Mouse (Mus musculus) adipocyte (in vitro differentiated cells): ENCODE measurements at regions not wholly inside any gene's neighbourhood (a gene's known extent, or its start where the extent isn't known, plus 50 kb on each side); places are given as distances from the start of the nearest gene placed in this dataset.

ENCODE experiments used
- DNase-seq: peaks from one replicate; pipeline ENCODE4 v3.0.0-alpha.2; 2016; ENCODE audit warnings: low spot score

DNA sequence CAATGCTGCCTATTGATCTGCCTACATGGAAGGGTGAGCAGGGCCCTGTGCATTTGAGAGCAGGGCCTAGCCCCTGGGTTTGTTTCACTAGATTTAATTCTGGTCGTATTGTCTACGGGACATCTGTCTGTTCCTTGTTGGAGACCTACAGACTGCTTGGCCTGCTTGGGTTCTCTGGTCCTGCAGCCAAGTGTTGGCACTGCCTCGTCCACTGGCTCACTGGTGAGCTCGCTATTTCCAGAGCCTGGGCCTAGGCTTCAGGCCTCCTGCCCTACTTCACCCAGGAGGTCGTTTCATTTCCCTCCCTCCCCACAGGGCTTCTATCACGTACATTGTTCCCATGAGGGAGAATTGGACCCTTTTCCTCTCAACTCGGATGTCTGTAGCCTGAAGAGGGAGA is 62.2 kb upstream of the Blcap start:
- DNase-seq, result peak; percentile 52

DNA sequence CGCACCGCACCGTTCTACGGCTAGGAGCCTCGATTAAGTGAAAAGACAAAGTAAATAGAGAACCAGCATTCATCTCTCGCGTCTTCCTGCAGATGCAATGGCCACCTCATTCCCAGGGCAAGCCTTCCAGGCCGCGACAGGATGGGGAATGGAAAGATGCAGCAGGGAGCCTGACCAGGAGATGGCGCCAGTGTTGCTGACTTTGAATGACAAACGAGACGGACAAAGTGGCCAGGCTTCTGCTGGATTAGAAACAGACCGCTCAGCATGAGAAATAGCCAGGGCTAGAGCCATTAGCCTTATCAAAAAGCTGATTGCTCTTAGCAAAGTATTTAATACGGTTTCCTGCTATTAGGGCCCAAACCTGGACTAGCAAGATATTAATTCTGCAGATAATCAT is 64.6 kb upstream of the Blcap start:
- DNase-seq, result peak; percentile 95

DNA sequence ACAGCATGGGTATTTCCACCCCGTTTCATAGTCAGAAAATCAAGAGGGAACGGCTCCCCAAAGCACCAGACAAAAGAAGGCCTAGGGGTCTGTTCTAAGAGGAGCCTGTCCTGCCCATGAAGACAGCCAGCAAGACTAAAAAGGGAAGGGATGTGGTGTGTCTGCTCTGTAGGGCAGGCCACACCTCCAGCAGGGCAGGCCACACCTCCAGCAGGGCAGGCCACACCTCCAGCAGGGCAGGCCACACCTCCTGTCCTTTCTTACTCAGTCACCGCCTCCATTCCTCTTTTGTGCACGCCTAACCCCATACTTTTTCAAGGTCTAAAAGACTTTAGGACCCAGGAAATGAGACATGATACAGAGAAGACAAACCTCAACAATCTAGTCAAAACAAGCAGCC is 69.8 kb upstream of the Blcap start:
- DNase-seq, result no peak

DNA sequence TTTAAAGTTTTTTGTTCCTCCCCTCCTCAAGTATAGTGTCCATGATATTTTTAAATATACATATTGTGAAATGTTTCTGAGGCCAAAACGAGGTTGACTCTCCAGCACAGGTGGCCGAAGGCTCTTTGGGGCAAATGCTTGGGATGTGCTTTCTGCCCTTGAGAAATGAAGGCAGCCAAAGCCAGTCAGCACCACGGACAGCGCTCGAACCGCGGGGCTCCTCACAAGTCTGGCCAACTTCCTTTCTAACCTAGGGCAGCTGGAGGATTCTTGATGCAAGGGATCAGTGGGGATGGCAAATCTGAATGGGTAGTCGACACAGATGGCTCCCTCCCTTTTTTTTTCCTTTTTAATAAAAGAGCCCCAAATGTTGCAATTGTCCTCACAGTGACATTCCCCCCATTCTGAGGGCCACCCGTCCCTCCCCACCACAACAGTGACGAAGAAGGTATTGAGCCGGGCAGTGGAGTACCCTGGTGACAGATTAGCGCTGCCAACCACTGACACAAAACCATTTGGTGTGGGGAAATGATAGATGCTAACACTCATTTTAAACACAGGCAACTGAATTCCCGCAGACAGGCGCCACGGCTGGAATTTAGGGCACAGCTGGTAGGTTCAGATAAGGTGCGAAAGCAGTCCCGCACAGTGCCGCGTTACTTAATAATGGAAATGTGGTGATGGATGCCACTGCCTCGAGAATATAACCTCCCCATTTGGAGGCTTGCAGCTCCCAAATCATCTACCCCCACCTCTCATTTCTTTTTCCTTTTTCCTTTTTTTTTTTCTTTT is 73.4 kb upstream of the Ctnnbl1 start:
- DNase-seq, result peak; percentile 67

DNA sequence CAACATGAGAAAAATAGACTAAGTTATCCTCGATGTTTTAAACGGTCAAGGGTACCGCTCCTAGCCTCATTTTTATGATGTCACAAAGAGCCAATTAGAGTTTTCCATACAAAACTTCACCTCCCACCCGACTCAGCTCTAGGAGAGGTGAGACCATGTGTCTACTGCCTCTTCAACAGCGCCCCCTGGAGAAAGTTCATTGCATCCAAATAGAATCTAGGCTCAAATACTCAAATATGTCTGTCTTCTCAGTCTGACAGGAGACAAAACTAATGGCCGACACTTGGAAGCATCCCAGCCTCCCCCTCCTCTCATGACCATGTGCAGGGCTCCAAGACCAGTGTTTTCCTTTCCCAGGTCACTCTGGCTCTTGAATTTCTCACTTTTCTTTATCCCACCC is 72.7 kb upstream of the Ctnnbl1 start:
- DNase-seq, result no peak

DNA sequence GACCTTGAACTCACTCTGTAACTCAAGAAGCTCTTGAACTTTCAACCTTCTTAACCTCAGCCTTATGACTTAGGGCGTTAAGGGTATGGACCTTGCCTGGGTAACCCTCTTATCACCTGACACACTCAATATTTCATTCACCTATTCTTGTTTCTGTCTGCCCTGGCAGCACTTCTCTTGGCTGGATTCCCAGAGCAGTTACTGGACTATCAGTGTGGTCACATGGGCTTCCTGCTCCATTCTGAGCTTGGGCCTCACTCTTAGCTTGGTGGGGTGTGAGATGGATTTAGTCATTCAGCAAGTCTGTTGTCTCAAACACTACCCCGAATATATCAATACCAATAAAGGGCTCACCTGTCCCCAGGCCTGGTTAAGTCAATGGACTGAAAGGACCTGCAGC is 67.0 kb upstream of the Ctnnbl1 start:
- peak; percentile 11 for DNase-seq

DNA sequence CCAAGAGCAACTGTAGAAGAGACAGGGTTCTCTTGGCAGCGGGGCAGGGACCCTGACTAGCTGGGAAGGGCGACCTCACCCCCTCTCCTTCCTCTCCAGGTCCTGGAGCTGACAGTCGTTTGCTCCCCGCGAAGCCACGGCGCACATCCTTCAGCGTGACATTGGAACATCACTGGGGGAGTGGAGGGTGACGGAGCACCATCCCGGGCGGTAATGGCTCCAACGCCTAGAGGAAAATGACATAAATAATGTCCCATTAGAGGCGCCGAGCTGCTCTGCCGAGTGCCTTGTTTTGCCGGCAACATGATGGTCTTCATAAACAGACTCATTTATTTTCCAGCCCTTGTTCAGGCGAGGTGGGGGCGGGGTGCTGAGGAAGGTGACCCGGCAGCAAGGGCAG is 62.3 kb upstream of the Ctnnbl1 start:
- DNase-seq, result no peak

DNA sequence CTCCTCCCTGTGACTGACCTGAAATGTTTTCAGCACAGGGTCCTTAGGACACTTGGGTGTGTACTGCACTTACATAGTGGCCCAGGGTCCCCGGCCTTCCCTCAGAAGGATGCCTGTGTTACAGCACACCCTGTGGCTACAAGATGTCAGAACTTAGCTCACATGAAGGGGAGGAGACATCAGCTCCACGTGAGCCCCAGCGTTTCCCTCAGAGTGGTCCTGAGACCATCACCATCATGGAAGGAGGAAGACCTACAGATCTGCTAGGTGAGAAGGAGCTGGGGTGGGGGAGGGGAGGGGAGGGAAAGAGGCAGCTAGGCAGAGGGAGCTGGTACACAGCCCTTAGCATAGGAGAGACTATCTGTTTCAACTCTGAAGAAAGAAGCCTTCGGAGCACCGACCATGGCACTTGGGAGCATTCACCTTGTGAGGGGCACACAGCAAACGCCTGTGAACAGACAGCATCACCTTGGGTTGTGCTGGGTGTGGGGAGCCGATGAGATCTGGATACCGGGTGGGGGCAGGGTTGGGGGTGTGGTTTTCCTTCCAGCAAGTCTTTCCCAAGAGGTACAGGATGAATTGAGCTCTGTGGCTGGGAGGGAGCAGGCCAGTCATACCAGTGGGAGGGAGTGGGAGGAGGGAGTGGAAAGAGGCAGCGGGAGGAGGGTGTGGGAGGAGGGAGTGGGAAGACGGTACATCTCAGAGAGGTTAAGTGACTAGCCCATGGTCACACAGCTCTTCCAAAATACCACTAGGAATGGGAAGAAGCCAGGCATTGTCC is 60.6 kb upstream of the Ctnnbl1 start:
- DNase-seq, result no peak

DNA sequence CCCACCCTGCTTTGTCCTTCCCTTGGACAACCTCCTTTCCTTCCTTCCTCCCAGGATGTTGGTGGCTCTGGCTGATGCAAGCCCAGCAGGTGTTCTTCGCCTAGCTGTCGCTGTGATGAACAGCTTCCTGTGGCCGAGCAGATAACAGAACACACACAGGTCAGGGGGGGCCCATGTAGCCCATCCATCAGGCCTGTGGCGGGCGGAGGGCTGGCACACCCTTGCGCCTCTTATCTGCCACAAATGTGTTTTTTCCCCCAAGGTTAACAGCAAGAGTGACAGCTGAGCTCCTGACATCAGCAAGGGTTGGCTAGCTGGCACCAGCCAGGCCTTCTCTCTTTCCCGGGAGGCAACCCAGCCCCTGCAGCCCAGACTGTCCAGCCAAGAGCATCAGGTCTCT is 59.9 kb upstream of the Ctnnbl1 start:
- no peak for DNase-seq

DNA sequence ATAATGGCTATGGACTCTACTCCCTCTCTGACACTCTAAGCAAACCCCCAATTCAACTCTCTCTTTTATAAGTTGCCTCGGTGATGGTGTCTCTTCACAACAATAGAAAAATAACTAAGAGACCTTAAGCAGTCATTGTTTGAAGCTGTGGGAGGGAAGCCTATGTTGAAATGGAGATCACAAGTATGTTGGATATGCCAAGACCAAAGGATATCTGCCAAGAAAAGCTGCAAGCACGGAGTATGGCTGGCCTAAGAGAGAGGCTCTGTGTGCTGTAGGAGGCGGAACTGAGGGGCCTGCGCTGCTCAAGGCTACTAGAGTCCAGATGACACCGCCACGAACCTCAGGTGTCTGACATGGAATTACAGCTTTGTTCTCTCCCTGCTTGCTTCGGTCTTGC is 55.3 kb upstream of the Ctnnbl1 start:
- peak; percentile 87 for DNase-seq
